Mouse (Mus musculus) gastrocnemius, adult 8-10 months (tissue): ENCODE data around the gene Nrp1. TPM values are rescaled to one million over a fixed set of nuclear protein-coding genes. Genes with fewer than 3 reads are reported as not detected.

Source experiments
- DNase-seq, 2 experiments: peaks; one replicate each; pipeline ENCODE4 v3.0.0; 2022; ENCODE audit warnings: low spot score in 2 of 2
- total RNA-seq, 4 experiments: library from RNA; stranded (reverse); gene quantifications; 2 replicates each; pipeline ENCODE4 v1.2.4; 2022

The Nrp1 gene
- total RNA-seq, 4 experiments from 2014 or later: 15.6 to 29.7 (median 19.0) TPM

DNA sequence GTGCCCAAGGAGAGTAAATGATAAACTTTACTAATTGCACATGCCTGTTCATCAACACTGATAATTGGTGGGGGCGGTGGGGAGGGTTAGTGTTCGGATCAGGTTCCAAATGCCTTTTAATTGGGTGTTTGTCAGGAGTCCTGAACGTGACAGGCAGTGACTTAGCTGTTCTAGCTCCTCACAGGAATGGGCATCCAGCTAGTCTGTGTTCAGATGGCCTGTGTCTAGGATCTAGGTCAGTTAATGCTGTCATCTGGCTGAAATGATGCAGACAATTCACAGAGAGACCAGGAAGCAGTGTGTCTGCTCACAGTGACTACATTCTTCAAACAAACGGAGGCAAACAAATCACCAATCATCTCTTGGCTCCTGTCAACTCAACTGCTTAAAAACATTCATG lies 12.1 kb downstream of the Nrp1 start:
- no peak for DNase-seq

DNA sequence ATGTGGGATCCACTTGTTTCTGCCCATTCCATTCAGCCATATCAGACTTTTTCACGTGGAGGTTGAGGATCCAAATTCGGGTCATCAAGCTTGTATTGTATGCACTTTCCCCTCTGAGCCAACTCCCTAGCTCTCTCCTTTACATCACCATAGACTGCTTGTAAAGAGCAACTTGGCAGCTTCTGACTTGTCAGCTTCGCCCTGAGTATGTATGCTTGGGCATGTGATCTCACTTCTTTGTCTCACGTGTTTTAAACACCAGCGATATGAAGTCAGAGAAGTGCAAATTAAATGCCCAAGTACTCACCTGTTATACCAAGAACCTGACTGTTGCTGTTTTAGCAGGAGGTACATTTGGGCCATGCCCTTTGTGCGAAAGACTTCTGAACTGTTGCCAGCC lies 12.6 kb downstream of the Nrp1 start:
- DNase-seq: no peak

GRCm38 (mm10) chr8:128371789-128372188 lies 13.4 kb downstream of the Nrp1 start:
- DNase-seq: no peak

DNA sequence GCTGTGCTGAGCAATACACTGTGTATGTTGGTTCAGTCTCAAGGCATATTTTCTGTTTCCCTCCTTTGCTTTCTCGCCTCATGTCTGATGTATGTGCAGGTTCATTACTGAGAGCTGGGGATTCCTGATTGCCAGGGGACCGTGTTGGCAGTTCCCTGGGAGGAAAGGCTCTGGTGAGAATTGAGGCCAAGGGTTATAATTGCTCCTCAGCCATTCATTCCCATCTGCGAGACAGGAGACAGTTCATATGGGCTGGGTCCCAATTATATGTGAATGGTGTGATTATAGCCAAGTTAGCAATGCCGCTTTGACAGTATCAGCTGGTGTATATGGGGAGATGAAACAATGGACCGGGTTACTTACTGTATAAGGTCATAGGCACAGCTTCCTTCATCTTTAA lies 14.3 kb downstream of the Nrp1 start:
- no peak for DNase-seq

DNA sequence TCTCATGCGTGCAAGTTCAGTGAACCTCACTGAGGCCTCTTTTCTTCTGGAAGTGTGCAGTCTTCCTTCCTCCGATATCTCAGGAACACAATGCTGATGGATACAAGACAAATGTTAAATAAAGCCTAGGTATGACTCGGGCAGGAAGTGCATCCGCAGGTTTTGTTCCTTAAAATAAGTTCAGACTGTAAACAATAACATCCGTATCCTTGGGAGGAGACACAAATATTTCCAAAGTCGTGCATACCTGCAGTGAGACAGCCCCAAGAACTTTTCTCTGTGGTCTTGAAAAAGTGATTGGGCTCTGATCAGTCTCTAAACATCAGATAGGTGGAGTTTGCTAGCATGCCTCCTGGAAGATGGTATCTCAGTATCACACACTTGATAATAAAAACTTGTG lies 15.0 kb downstream of the Nrp1 start:
- DNase-seq: no peak

DNA sequence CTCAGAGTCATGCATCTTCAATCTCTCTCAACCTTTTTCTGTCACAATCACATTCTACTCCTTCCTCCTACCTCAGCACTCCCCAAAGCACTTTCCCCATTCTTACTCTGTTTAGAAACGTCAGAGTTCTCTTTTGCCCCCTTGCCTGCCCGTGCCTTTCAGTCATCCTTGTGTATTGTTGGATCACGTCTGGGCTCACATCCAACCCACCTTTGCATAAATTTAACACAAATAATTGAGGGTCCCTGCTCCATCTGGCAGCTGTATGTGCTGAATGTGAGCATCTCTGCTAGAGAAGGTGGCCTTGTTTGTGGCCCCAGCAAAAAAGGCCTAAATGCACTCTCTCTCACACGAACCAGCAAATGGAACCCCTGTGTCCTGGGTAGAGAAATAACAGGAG lies 16.9 kb downstream of the Nrp1 start:
- no peak for DNase-seq

GRCm38 (mm10) chr8:128383176-128383575 lies 24.8 kb downstream of the Nrp1 start:
- DNase-seq: no peak

DNA sequence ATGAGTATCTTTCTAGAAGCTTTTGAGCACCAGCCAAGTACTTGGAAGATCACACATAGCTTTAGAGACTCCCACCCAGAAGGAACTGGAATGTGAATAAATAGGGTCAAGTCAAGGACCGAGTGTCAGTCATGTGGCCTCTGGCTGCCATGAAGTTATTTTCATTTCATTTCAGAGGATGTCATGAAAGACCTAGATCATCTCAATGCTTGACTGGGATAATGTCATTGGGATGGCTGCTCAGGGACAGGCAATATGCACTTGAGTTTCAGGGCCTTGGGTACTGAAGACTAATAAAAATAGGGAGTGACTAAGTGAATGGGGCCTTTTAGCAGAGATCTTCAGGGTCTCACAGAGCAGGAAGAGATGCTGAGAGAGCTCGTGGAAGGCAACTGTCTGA lies 26.0 kb downstream of the Nrp1 start:
- no peak for DNase-seq

GRCm38 (mm10) chr8:128384921-128385332 lies 26.5 kb downstream of the Nrp1 start:
- DNase-seq: no peak

GRCm38 (mm10) chr8:128386963-128387621 lies 28.7 kb downstream of the Nrp1 start:
- no peak for DNase-seq

DNA sequence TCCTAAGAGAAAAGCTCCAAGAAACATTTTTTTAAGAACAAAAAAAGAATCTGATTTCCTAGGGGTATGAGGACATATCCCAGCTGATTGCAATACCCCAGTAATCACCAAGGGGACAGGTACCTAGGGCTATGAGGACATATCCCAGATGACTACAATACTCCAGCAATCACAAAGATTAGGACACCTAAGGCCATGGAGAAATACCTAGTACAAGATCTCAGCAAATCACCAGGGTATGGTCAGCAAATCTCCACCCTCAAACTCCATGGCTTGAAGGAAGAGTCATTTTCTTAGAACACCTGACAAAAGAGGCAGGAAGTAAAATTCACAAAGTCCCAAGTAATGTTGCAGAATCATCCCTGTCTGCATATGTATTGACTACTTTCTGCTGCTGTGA lies 32.4 kb downstream of the Nrp1 start:
- DNase-seq: no peak

DNA sequence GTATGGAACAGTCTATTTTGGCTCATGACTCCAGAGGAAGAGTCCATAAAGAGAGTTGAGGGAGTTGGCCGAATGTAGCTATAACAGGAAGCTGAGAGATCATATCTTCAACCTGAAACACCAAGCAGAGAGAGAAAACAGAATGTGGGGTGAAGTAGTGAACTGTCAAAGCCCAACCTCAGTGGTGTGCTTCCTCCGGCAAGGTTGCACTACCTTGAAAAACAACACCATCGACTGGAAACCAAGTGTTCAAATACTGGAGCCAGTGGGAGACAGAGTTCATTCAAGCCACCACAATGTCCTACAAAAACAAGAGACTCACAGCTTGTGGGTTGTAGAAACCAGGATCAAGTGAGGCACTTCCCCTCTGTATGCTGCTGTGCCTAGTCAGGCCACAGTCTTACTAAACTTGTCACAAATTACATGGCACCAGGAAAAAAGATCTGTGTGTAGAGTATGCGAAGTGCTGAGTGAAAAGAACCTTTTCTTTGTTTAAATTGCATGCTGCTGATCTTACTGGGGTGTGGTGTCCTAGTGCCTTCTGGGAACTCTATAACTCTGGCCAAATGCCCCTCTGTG lies 32.9 kb downstream of the Nrp1 start:
- DNase-seq: no peak

DNA sequence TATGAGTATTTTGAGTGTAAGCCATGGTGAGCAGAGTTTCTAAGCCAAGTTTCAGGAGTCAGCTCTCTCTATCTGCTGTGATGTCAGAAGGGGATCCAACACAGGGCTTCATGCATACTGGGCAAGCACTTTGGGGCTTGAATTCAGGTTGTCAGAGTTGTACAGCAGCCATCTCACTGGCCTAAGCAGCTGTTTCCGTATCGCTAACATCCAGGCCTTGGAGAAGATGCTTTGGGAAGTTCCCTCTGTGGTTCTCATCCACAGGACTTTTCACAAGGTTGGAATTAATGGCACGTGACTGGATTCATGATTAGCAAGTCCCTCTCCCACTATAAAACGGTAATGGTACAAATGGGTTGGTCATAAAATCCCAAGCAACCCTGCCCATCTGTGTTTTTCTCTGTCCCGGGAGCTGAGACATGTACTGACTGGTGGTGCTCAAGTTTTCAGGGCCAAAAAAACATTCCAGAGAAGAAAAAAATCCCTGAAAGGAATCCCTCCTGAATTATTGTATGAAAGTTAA lies 36.3 kb downstream of the Nrp1 start:
- no peak for DNase-seq

DNA sequence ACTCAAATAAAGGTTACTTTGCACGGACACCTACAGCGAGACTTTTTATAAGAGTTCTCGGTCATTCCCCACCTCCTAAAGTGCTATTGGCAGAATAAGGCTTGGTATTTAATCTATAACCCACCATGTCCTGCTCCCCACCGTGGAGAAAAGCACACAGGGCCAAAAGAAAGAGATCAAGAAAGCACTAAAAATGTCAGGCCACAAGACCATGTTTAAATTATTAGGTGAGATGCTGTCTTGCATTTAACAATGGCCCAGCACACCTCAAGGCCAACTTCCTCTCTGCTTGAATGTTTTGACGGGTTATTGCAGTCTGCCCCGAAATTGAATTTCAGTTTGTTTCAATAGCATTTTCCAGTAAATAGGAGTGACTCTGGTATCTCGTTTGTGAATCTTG lies 38.6 kb downstream of the Nrp1 start:
- no peak for DNase-seq

GRCm38 (mm10) chr8:128397441-128397840 lies 39.0 kb downstream of the Nrp1 start:
- DNase-seq: no peak

GRCm38 (mm10) chr8:128398472-128399091 lies 40.2 kb downstream of the Nrp1 start:
- no peak for DNase-seq

DNA sequence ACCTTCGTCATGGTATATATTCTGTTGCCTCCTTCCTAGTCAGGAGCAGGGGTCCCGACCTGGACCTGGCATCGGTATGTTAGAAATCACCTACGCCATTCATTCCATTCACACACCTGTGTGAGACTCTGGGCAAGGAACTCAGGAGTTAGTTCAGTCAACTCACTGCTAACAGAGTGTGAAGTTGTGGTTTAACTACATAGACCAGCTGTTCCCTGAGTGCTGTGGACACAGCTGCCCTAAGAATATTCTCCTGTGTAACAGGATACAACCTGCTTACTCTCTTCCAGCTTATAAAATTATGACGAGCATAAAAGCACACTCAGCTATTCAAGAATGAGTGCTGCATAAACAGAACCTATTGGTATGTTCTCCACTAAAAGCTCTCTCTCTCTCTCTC lies 41.9 kb downstream of the Nrp1 start:
- DNase-seq: no peak

GRCm38 (mm10) chr8:128404876-128405275 lies 46.5 kb downstream of the Nrp1 start:
- DNase-seq: no peak

DNA sequence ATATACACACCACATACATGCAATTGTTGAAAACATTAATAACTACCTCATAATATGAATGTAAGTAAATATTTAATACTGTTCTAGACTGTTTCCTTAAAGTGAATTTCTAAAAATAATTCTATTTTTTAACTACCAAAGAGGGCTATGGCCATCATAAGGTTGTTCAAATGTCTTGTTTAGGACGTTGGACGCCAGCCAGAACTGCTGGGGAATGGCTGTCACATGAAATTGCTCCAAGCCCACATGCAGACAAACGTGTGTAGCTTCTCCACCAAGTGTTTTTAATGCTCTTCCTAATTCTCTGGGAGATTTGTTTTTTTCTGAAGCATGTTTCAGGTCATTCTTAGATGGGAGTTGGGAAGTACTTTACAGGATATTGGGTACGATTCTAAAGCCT lies 55.0 kb downstream of the Nrp1 start:
- no peak for DNase-seq

DNA sequence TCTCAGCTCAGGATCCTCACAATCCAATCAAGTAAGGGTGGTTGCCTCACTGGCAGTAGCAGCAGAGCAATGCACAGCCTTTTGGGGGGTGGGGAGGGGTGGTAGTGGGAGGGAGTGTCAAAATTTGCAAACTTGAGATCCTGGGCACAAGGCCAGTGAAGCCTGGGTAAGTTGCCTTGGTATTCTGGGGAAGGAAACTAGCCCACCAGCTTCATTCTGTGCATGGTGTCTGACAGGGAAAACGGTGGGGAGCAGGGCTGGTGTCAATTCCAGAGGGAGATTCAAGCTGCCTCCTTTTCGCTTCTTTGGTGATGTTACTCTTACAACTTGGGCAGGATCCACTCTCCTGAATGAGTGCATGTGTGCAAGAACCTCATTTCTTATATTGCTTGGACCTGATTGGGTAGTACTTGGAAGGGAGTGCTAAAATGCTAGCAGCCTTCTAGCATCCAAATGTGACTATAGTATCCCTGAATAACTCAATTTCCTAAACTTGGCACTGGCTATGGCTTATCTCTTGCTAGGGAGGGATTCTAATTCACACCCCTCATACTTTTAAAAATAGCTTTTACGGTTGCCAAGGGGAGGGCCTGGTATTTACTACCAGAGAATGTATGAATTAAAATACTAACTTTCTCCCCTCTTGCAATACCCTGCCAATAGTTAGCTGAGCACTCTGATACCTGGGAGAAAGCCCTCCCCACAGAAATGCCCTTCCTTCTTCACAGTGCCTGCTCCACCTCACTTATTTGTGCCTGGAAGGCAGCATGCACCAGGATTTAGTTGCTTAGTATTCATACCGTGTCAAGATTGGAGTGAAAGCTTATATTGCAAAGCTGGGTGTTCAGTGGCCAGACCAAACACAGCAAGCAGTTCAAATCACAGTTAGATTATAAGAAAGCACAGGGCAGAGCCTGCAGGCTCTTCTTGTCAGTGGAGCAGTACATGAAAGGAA lies 57.6 kb downstream of the Nrp1 start:
- DNase-seq: no peak

- no peak for DNase-seq
These were observed 58.5 kb downstream of the Nrp1 start for GRCm38 (mm10) chr8:128416896-128417295.
